Mouse (Mus musculus): Measurements from ENCODE around the gene Stt3b.
A peak's percentile ranks its signal among the peaks of the same experiment; 100 is the strongest.

Stt3b gene

DNA sequence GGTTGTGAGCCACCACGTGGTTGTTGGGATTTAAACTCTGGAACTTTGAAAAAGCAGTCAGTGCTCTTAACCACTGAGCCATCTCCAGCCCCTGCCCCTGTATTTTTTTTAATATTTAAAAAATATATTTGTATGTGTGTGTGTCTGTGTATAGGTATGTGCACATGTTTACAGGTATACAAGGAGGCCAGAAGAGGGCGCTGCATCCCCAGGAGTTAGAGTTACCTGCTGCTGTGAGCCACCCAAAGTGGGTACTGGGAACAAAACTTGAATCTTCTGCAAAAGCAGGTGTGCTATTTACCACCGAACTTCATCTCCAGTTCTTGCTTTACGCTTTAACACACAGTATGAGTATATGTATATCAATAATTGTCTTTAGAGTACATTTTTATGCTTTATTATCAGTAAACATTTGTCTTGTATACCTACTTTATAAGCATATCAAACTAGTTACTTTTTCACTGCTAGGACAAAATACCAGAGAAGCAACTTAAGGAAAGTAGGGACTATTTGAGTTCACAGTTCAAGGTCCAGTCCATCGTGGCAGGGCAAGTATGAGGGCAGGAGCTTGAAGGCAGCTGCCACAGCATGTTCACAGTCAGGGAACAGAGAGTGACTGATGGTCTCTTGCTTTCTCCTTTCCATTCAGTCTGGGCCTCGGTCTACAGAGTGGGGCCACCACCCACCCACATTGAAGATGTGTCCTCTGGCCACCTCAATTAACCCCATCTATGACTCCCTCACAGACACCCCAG, 8.6 kb upstream of the Stt3b start:
- DNase-seq (ENCODE audit: low spot score in 2 of 2) = no peak

DNA sequence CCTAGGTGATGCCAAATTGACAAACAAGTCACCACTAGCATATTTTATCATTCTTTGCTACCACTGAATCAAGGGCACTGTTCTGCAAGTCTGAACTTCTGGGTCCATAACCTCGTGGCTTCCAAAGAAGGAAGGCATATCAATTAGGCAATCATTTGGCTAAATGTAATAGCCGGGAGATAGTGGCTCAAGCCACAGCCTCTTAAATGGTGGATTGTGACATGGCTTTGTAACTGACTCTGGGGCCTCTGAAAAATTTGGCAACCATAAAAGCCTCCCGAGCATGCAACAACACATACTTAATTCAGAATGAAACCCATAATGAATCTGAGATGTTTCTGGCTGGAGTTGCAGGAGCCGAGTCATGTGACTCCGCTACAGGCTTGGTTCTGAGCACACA, 6.8 kb upstream of the Stt3b start:
- no peak for DNase-seq (ENCODE audit: low spot score in 2 of 2)

DNA sequence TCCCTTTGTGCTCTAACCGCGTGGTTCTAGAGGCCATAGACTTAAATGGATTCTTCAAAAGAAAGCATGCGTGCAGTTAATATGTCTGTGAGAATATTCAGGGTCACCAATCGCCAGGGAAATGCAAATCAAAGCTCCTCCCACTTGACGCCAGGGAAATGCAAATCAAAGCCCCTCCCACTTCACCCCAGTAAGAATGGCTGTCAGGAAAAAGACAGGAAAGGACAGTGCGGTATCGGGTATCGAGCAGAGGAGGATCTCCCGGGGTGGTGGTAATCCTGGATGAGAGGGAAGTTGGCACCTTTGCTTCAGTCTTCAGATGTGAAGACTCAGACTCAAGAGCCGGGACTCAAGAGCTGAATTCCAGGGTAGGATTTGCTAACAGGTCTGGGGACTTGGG, 4.3 kb upstream of the Stt3b start:
- no peak for DNase-seq (ENCODE audit: low spot score in 2 of 2)

- no peak for DNase-seq (ENCODE audit: low spot score in 2 of 2)
Observed at GRCm38 (mm10) chr9:115313830-115314229, 3.6 kb upstream of the Stt3b start.

DNA sequence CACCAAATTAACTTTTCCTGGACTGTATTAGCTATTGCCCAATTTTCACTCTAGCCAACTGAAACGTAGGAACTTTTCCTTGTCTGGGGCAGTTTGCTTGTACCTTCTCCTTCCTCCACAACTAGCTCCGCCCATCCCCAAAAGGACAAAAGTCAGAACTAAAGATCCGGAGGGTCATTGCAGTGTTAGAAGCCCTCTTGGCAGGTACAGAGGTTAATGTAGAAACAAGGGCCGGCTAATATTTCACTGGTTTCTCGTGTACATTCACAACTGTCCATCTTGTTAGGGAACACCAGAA, 951 bp upstream of the Stt3b start:
- no peak for DNase-seq (ENCODE audit: low spot score in 2 of 2)

GRCm38 (mm10) chr9:115309977-115310345, 260 bp downstream of the Stt3b start:
- DNase-seq (ENCODE audit: low spot score in 2 of 2) = peak in 1 of 2 experiments; percentile 76

- DNase-seq (ENCODE audit: low spot score in 2 of 2) = no peak
Observed at GRCm38 (mm10) chr9:115309381-115309971, 745 bp downstream of the Stt3b start.

- DNase-seq (ENCODE audit: low spot score in 2 of 2) = no peak
Observed at GRCm38 (mm10) chr9:115308941-115309380, 1.3 kb downstream of the Stt3b start.

GRCm38 (mm10) chr9:115308401-115308800, 1.8 kb downstream of the Stt3b start:
- DNase-seq (ENCODE audit: low spot score in 2 of 2) = no peak

DNA sequence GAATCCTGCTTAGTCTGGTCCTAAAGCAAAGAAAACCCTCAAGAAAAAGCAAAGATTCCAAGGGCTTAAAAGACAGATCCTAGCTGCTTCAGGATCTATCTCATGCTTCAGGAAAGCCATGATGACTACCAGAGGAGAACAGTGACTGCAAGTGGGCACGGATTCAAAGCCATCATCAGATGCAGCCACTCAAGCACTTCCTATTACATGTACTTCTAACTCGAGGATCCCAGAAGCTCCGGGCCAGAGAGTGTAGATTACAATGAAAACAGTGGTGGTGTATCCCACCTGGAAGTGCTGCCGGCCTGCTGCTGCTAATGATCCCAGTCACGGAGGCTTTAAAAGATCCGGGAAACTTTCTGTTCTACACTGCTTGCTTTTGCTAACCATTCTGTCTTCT, 4.0 kb downstream of the Stt3b start:
- no peak for DNase-seq (ENCODE audit: low spot score in 2 of 2)

GRCm38 (mm10) chr9:115304149-115304548, 6.1 kb downstream of the Stt3b start:
- no peak for DNase-seq (ENCODE audit: low spot score in 2 of 2)

DNA sequence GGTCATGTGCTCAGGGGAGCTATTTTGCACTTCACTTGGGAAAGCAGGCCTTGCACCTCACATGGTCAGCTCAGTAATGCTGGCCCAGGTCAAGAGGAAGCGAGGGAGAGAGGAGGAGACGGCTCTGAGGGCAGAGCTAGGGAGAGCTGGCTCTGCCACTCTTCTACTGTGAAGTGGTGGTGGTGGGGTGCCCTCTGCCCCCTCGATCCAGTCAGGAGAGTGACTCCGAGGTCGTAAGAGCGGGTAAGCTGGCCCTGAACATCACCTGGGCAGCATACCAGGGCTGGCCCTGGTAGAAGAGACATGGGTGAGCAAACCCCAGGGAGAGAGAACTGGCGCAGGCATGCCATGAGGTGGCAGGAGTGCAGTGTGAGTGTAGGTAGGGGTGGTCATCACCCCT, 8.6 kb downstream of the Stt3b start:
- DNase-seq (ENCODE audit: low spot score in 2 of 2) = no peak

GRCm38 (mm10) chr9:115301002-115301579, 9.1 kb downstream of the Stt3b start:
- no peak for DNase-seq (ENCODE audit: low spot score in 2 of 2)

- no peak for DNase-seq (ENCODE audit: low spot score in 2 of 2)
Observed at GRCm38 (mm10) chr9:115296738-115297137, 13.5 kb downstream of the Stt3b start.

- DNase-seq (ENCODE audit: low spot score in 2 of 2) = no peak
Observed at GRCm38 (mm10) chr9:115293920-115294594, 16.2 kb downstream of the Stt3b start.

- no peak for DNase-seq (ENCODE audit: low spot score in 2 of 2)
Observed at GRCm38 (mm10) chr9:115287774-115288434, 22.3 kb downstream of the Stt3b start.

DNA sequence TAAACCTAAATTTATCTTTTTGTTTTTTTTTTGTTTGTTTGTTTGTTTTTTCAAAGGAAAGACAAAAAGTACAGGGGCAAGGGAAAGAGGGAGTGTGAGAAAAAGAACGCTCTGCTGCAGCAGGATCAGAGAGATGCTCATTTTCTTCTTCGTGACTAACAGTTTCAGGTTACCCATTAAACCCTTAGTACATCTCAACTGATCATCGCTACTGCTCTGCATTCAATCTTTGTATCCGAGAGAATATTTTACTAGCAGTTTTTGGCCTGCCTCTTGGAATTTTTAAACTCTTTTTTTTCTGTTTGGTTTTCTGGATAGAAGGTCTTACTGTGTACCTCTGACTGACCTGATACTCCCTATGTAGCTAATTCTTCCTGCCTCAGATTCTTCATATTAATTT, 25.8 kb downstream of the Stt3b start:
- no peak for DNase-seq (ENCODE audit: low spot score in 2 of 2)

DNA sequence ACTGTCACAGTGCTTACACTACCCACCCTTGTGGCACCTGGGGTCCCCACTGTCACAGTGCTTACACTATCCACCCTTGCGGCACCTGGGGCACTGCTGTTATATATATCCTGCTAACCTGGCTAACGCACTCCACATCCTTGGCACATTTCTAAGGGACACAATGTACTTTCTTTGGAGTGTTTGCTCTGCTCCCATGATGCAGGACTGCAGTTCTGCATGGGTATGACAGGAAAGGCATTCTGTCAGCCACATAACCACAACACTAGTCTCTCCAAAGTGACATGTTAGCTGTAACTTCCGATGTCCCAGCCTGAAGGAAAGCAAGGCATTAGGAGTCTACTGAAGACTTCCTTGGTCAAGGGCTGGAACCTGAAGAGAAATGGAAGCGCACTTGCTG, 26.8 kb downstream of the Stt3b start:
- no peak for DNase-seq (ENCODE audit: low spot score in 2 of 2)

DNA sequence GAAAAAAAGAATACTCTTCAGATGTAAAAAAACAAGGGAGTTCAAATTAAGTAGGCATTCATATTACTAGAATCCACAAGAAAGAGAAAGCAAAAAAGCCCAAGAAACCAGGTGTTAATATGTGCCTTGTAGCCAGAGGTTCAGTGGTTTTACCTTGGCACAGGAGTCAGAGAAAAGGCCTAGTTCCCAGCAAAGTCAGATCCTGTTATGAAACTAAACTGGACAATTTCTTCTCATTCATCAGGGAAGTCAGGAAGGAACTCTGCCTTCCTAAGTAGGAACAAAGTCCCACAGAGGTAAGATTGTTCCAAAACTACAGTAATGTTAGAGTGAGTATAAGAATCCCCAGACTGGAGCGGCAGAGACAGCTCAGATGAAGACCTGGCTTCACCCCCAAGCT, 31.6 kb downstream of the Stt3b start:
- DNase-seq (ENCODE audit: low spot score in 2 of 2) = no peak

- DNase-seq (ENCODE audit: low spot score in 2 of 2) = no peak
Observed at GRCm38 (mm10) chr9:115274806-115275205, 35.4 kb downstream of the Stt3b start.

GRCm38 (mm10) chr9:115273095-115273649, 37.0 kb downstream of the Stt3b start:
- DNase-seq (ENCODE audit: low spot score in 2 of 2) = no peak

DNA sequence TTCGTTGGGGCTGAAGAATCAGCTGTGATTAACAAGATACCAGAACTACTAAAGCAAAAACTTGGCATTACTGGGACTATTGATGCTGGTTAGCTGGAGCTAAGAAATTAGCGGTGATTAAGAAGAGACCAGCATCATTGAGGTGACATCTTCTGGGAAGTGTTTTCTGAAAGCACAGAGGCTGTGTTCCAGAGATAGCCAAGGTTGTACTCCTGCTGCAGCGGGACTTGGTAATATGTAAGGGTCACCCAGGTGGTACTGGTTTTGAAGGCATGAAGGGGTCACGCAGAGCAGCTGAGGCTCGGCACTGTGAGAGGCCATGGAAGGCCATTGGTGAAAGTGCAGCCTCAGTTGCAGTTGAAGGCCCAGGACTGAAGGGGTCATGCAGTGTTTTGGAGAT, 37.8 kb downstream of the Stt3b start:
- peak in 1 of 2 experiments; percentile 54 for DNase-seq (ENCODE audit: low spot score in 2 of 2)

All from urinary bladder, postnatal 4 days (tissue).